8 mouse cellular contexts compared by ENCODE assay signal in the genomic region with DNA sequence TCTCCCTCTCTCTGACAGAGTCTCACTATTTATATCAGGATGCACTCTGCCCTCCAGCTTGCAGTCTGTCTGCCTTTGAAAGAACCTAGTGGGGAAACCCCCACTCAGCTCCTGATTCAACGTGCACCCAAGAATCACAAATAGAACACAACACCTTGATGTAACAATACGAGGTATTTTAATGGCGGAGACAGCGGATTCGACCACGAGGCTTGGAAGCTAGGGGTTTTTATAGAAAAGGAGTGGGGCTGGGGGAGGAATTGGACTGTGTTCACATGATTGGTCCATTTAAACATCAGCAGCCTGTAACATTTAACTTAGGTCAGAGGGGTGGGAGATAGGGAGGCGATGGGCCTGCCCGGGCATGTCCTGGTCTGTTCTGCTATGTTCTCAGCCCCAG. TPM values are rescaled to one million over a fixed set of nuclear protein-coding genes. Genes with fewer than 3 reads are reported as not detected.
"Had no signal": no experiment of that assay in that cellular context is flagged by ENCODE, and none has a peak within 500 bp of the region (broad histone marks: within the 10 kb centered on the region; RNA-seq: fewer than 3 reads in every experiment).

No protein-coding gene starts in this region.

RNA-seq across cellular contexts. Expression of gene Cfap61, which starts 34.3 kb away (rescaled TPM):
- total RNA-seq: gastrocnemius, adult 18-20 months; gastrocnemius, adult 8-10 months; gastrocnemius, postnatal 14 days; gastrocnemius, postnatal 36 days; liver, adult 2 months had no signal
- polyA plus RNA-seq: liver, adult 2 months; liver, embryonic 12.5 days; liver, embryonic 14.5 days; liver, embryonic 16.5 days had no signal
